Mouse (Mus musculus) intestine, postnatal 0 days (tissue): ENCODE measurements around the gene Dnah14. TPM values are rescaled to one million over a fixed set of nuclear protein-coding genes. Genes with fewer than 3 reads are reported as not detected.

Experiments used
- ATAC-seq: fragments of 200-750 bp; cut with Nextera tagmentation; 2 replicates; pipeline ENCODE4 v1.8.0; 2017; ENCODE audit warnings: mild to moderate bottlenecking, moderate TSS enrichment, moderate library complexity
- H3K27ac ChIP-seq: fragments of 300-500 bp; sonication (generic); 2 replicates; pipeline ENCODE4 v1.5.1; 2014; ENCODE audit warnings: mild to moderate bottlenecking, low read depth, low read length, moderate library complexity
- H3K27me3 ChIP-seq: fragments of 300-500 bp; sonication (generic); replicated peaks from 2 replicates; pipeline ENCODE4 v1.6.1; 2014; ENCODE audit warnings: low read length, mixed read lengths; ENCODE audit not compliant: control insufficient read depth, insufficient read depth
- H3K36me3 ChIP-seq: fragments of 300-500 bp; sonication (generic); 2 replicates; pipeline ENCODE4 v1.6.1; 2014; ENCODE audit warnings: mild to moderate bottlenecking, moderate library complexity; ENCODE audit not compliant: control insufficient read depth, insufficient read depth
- H3K4me1 ChIP-seq: fragments of 300-500 bp; sonication (generic); replicated peaks from 2 replicates; pipeline ENCODE4 v1.6.1; 2014; ENCODE audit warnings: antibody characterized with exemption, low read length, mixed read lengths; ENCODE audit not compliant: control insufficient read depth, insufficient read depth
- H3K4me2 ChIP-seq: fragments of 300-500 bp; sonication (generic); replicated peaks from 2 replicates; pipeline ENCODE4 v1.6.1; 2014; ENCODE audit warnings: low read depth, mild to moderate bottlenecking, moderate library complexity
- H3K4me3 ChIP-seq: fragments of 300-500 bp; sonication (generic); 2 replicates; pipeline ENCODE4 v1.5.1; 2014; ENCODE audit warnings: low read depth, low read length
- H3K9ac ChIP-seq: fragments of 300-500 bp; sonication (generic); 2 replicates; pipeline ENCODE4 v1.6.1; 2014; ENCODE audit warnings: mild to moderate bottlenecking, low read depth, low read length
- H3K9me3 ChIP-seq: fragments of 300-500 bp; sonication (generic); 2 replicates; pipeline ENCODE4 v1.6.1; 2016; ENCODE audit warnings: mixed run types; ENCODE audit not compliant: control insufficient read depth
- CTCF ChIP-seq: sonication (generic); IDR thresholded peaks from 2 replicates; pipeline ENCODE4 v1.5.1; 2016; ENCODE audit warnings: low read depth, mild to moderate bottlenecking, control low read depth, antibody characterized with exemption, moderate library complexity
- WGBS: fragments of 180-500 bp; shearing (Covaris S2); extraction: QIAGEN DNeasy Blood & Tissue Kit; methylation state at CpG from one replicate; pipeline ENCODE4 v1.1.7; 2014; 5-methylcytosine and 5-hydroxymethylcytosine counted together
- polyA plus RNA-seq: library from polyadenylated mRNA; unstranded; fragments of >200 nt; fragmentation: Nextera tagmentation; extraction: Ambion mirVana; gene quantifications from 2 replicates; pipeline ENCODE4 v1.2.1, GENCODE M21; 2015

Gene Dnah14
- polyA plus RNA-seq, 1 experiment from 2014 or later = 1.2 TPM

GRCm38 (mm10) chr1:181844874-181845547 lies 268.7 kb downstream of the Dnah14 start:
- H3K9ac ChIP-seq = no peak overlapping the region
- no peak for ATAC-seq
- no peaks in the 10 kb centered on the region for H3K9me3 ChIP-seq
- no peak overlapping the region for H3K4me2 ChIP-seq
- H3K4me3 ChIP-seq = no peak overlapping the region
- H3K4me1 ChIP-seq = no peaks in the 10 kb centered on the region
- no peaks in the 10 kb centered on the region for H3K36me3 ChIP-seq
- H3K27ac ChIP-seq = no peak overlapping the region
- no peaks in the 10 kb centered on the region for H3K27me3 ChIP-seq
- TF ChIP-seq CTCF = no peak
- 88% methylated on average over 15 of the region's 15 CpGs for WGBS

- Histone ChIP-seq H3K4me2 (no peak overlapping the region), H3K27ac (no peak overlapping the region), H3K9ac (no peak overlapping the region), H3K9me3 (no peaks in the 10 kb centered on the region), H3K4me3 (no peak overlapping the region), H3K36me3 (no peaks in the 10 kb centered on the region), H3K27me3 (no peaks in the 10 kb centered on the region), H3K4me1 (no peaks in the 10 kb centered on the region)
- WGBS = 85% methylated on average over 3 of the region's 3 CpGs
- no peak for ATAC-seq
- no peak for TF ChIP-seq CTCF
Observed at GRCm38 (mm10) chr1:181845767-181846166, 269.4 kb downstream of the Dnah14 start.

- no peaks in the 10 kb centered on the region for H3K9me3 ChIP-seq
- H3K36me3 ChIP-seq = no peaks in the 10 kb centered on the region
- H3K4me1 ChIP-seq = no peaks in the 10 kb centered on the region
- no peaks in the 10 kb centered on the region for H3K27me3 ChIP-seq
- H3K27ac ChIP-seq = no peak overlapping the region
- no peak overlapping the region for H3K4me3 ChIP-seq
- no peak for ATAC-seq
- WGBS = 91% methylated on average over 3 of the region's 3 CpGs
- H3K9ac ChIP-seq = no peak overlapping the region
- TF ChIP-seq CTCF = no peak
- H3K4me2 ChIP-seq = no peak overlapping the region
Observed at GRCm38 (mm10) chr1:181847396-181847795, 271.0 kb downstream of the Dnah14 start.

GRCm38 (mm10) chr1:181848210-181848609 lies 271.9 kb downstream of the Dnah14 start:
- TF ChIP-seq CTCF = no peak
- Histone ChIP-seq H3K9me3 (no peaks in the 10 kb centered on the region), H3K36me3 (no peaks in the 10 kb centered on the region), H3K4me1 (no peaks in the 10 kb centered on the region), H3K4me2 (no peak overlapping the region), H3K9ac (no peak overlapping the region), H3K27ac (no peak overlapping the region), H3K4me3 (no peak overlapping the region), H3K27me3 (no peaks in the 10 kb centered on the region)
- ATAC-seq = no peak
- 80% methylated on average over 1 of the region's 1 CpGs for WGBS

- Histone ChIP-seq H3K27me3 (no peaks in the 10 kb centered on the region), H3K4me1 (no peaks in the 10 kb centered on the region), H3K27ac (no peak overlapping the region), H3K36me3 (no peaks in the 10 kb centered on the region), H3K9me3 (no peaks in the 10 kb centered on the region), H3K4me2 (no peak overlapping the region), H3K9ac (no peak overlapping the region), H3K4me3 (no peak overlapping the region)
- no peak for TF ChIP-seq CTCF
- WGBS = 73% methylated on average over 4 of the region's 4 CpGs
- ATAC-seq = no peak
Observed at GRCm38 (mm10) chr1:181850441-181850840, 274.1 kb downstream of the Dnah14 start.

GRCm38 (mm10) chr1:181851521-181852310 lies 275.4 kb downstream of the Dnah14 start:
- H3K27me3 ChIP-seq = no peaks in the 10 kb centered on the region
- peak overlapping the region; percentile 65; the same call in 1 of the 2 replicates for H3K4me2 ChIP-seq
- peak overlapping the region; percentile 77 for H3K27ac ChIP-seq
- H3K4me1 ChIP-seq = no peaks in the 10 kb centered on the region
- no peak overlapping the region for H3K4me3 ChIP-seq
- no peaks in the 10 kb centered on the region for H3K9me3 ChIP-seq
- no peak overlapping the region for H3K9ac ChIP-seq
- 90% methylated on average over 12 of the region's 12 CpGs for WGBS
- ATAC-seq = no peak
- H3K36me3 ChIP-seq = no peaks in the 10 kb centered on the region
- TF ChIP-seq CTCF = no peak
